Mouse (Mus musculus) embryonic facial prominence, embryonic 10.5 days (tissue): ENCODE results near the gene Ikbip. TPM values are rescaled to one million over a fixed set of nuclear protein-coding genes. Genes with fewer than 3 reads are reported as not detected.

Experiments used
- DNase-seq: peaks from one replicate; pipeline ENCODE4 v3.0.0-alpha.2; 2017; ENCODE audit warnings: low spot score
- H3K27ac ChIP-seq: fragments of 300-500 bp; sonication (generic); replicated peaks from 2 replicates; pipeline ENCODE4 v1.5.1; 2016; ENCODE audit warnings: mild to moderate bottlenecking
- H3K27me3 ChIP-seq: fragments of 300-500 bp; sonication (generic); replicated peaks from 2 replicates; pipeline ENCODE4 v1.6.1; 2016; ENCODE audit warnings: low read depth, mild to moderate bottlenecking; ENCODE audit not compliant: poor library complexity, severe bottlenecking
- H3K36me3 ChIP-seq: fragments of 300-500 bp; sonication (generic); replicated peaks from 2 replicates; pipeline ENCODE4 v1.6.1; 2016; ENCODE audit warnings: mild to moderate bottlenecking, moderate library complexity
- H3K4me1 ChIP-seq: fragments of 300-500 bp; sonication (generic); 2 replicates; pipeline ENCODE4 v1.6.1; 2016
- H3K4me3 ChIP-seq: fragments of 300-500 bp; sonication (generic); 2 replicates; pipeline ENCODE4 v1.5.1; 2016; ENCODE audit warnings: mild to moderate bottlenecking, moderate library complexity
- H3K9me3 ChIP-seq: fragments of 300-500 bp; sonication (generic); 2 replicates; pipeline ENCODE4 v1.6.1; 2016; ENCODE audit warnings: mild to moderate bottlenecking
- WGBS: fragments of 180-500 bp; shearing (Covaris S2); methylation state at CpG from one replicate; pipeline ENCODE4 v1.1.7; 2016; 5-methylcytosine and 5-hydroxymethylcytosine counted together
- polyA plus RNA-seq: library from polyadenylated mRNA; unstranded; fragments of >200 nt; fragmentation: Nextera tagmentation; extraction: Ambion mirVana; gene quantifications from 2 replicates; pipeline ENCODE4 v1.2.1, GENCODE M21; 2016

The Ikbip gene
- polyA plus RNA-seq, 1 experiment from 2014 or later = 22.9 TPM

- H3K36me3 ChIP-seq = peaks cover 33% of the 10 kb centered on the region
- H3K27me3 ChIP-seq = no peaks in the 10 kb centered on the region
- H3K27ac ChIP-seq = peak within 1 kb of the TSS; percentile 95
- H3K9me3 ChIP-seq = no peaks in the 10 kb centered on the region
- H3K4me1 ChIP-seq = peaks cover 18% of the 10 kb centered on the region
- peak; percentile 98 for DNase-seq
- peak within 1 kb of the TSS; percentile 98 for H3K4me3 ChIP-seq
- WGBS = 14% methylated on average over 59 of the region's 59 CpGs
These were observed 41.4 kb downstream of the Ikbip start, which contains the start of gene Slc25a3 for GRCm38 (mm10) chr10:91123828-91124822. Gene Slc25a3, minus strand, starts transcription at chr10:91124059.

GRCm38 (mm10) chr10:91126618-91127355 lies 44.0 kb downstream of the Ikbip start:
- WGBS = 76% methylated on average over 10 of the region's 10 CpGs

GRCm38 (mm10) chr10:91127395-91127794 lies 44.7 kb downstream of the Ikbip start:
- DNase-seq = no peak
- H3K27me3 ChIP-seq = no peaks in the 10 kb centered on the region
- H3K4me1 ChIP-seq = peaks cover 11% of the 10 kb centered on the region
- H3K4me3 ChIP-seq = no peak overlapping the region
- no peak overlapping the region for H3K27ac ChIP-seq
- H3K36me3 ChIP-seq = peaks cover under 1% of the 10 kb centered on the region; the same call in 1 of the 2 replicates
- H3K9me3 ChIP-seq = no peaks in the 10 kb centered on the region
- 80% methylated on average over 2 of the region's 2 CpGs for WGBS

More at GRCm38 (mm10) chr10:91126618-91127355, 44.0 kb downstream of the Ikbip start:
- Histone ChIP-seq H3K9me3 (no peaks in the 10 kb centered on the region), H3K4me1 (peaks cover 17% of the 10 kb centered on the region), H3K27me3 (no peaks in the 10 kb centered on the region), H3K4me3 (no peak overlapping the region), H3K36me3 (peaks cover 7% of the 10 kb centered on the region), H3K27ac (no peak overlapping the region)
- no peak for DNase-seq

GRCm38 (mm10) chr10:91128551-91129160 lies 45.9 kb downstream of the Ikbip start:
- no peaks in the 10 kb centered on the region for H3K9me3 ChIP-seq
- H3K36me3 ChIP-seq = no peaks in the 10 kb centered on the region
- no peak overlapping the region for H3K4me3 ChIP-seq
- H3K27ac ChIP-seq = no peak overlapping the region
- DNase-seq = no peak
- peaks cover 3% of the 10 kb centered on the region for H3K4me1 ChIP-seq
- 86% methylated on average over 1 of the region's 1 CpGs for WGBS
- H3K27me3 ChIP-seq = no peaks in the 10 kb centered on the region

GRCm38 (mm10) chr10:91130792-91131191 lies 48.1 kb downstream of the Ikbip start:
- 82% methylated on average over 3 of the region's 3 CpGs for WGBS
- Histone ChIP-seq H3K9me3 (no peaks in the 10 kb centered on the region), H3K4me3 (no peak overlapping the region)

GRCm38 (mm10) chr10:91131565-91131964 lies 48.8 kb downstream of the Ikbip start:
- H3K4me3 ChIP-seq = no peak overlapping the region
- no peak overlapping the region for H3K27ac ChIP-seq
- H3K4me1 ChIP-seq = no peaks in the 10 kb centered on the region
- DNase-seq = no peak
- no peaks in the 10 kb centered on the region for H3K27me3 ChIP-seq
- WGBS = 81% methylated on average over 1 of the region's 1 CpGs
- H3K9me3 ChIP-seq = no peaks in the 10 kb centered on the region
- no peaks in the 10 kb centered on the region for H3K36me3 ChIP-seq

More at GRCm38 (mm10) chr10:91130792-91131191, 48.1 kb downstream of the Ikbip start:
- no peak for DNase-seq
- no peaks in the 10 kb centered on the region for H3K27me3 ChIP-seq
- no peak overlapping the region for H3K27ac ChIP-seq
- H3K36me3 ChIP-seq = no peaks in the 10 kb centered on the region
- H3K4me1 ChIP-seq = no peaks in the 10 kb centered on the region

GRCm38 (mm10) chr10:91135302-91135972 lies 52.7 kb downstream of the Ikbip start:
- H3K9me3 ChIP-seq = no peaks in the 10 kb centered on the region
- no peaks in the 10 kb centered on the region for H3K36me3 ChIP-seq
- DNase-seq = no peak
- no peak overlapping the region for H3K4me3 ChIP-seq
- H3K27me3 ChIP-seq = no peaks in the 10 kb centered on the region
- H3K27ac ChIP-seq = no peak overlapping the region
- no peaks in the 10 kb centered on the region for H3K4me1 ChIP-seq
- WGBS = 89% methylated on average over 7 of the region's 7 CpGs

- Histone ChIP-seq H3K27ac (no peak overlapping the region), H3K27me3 (no peaks in the 10 kb centered on the region), H3K4me1 (no peaks in the 10 kb centered on the region), H3K4me3 (no peak overlapping the region), H3K36me3 (no peaks in the 10 kb centered on the region), H3K9me3 (no peaks in the 10 kb centered on the region)
- whole genome bisulfite sequencing = 85% methylated on average over 9 of the region's 9 CpGs
- DNase-seq = no peak
These were observed 54.7 kb downstream of the Ikbip start for GRCm38 (mm10) chr10:91137400-91137799.

GRCm38 (mm10) chr10:91138317-91138716 lies 55.6 kb downstream of the Ikbip start:
- Histone ChIP-seq H3K4me3 (no peak overlapping the region), H3K36me3 (no peaks in the 10 kb centered on the region), H3K4me1 (no peaks in the 10 kb centered on the region), H3K27me3 (no peaks in the 10 kb centered on the region), H3K27ac (no peak overlapping the region), H3K9me3 (no peaks in the 10 kb centered on the region)
- 69% methylated on average over 3 of the region's 3 CpGs for WGBS
- DNase-seq = no peak

- no peak for DNase-seq
- H3K4me1 ChIP-seq = no peaks in the 10 kb centered on the region
- no peaks in the 10 kb centered on the region for H3K9me3 ChIP-seq
- H3K4me3 ChIP-seq = no peak overlapping the region
- no peaks in the 10 kb centered on the region for H3K27me3 ChIP-seq
- H3K27ac ChIP-seq = no peak overlapping the region
- H3K36me3 ChIP-seq = peaks cover 3% of the 10 kb centered on the region; the same call in 1 of the 2 replicates
- WGBS = 90% methylated on average over 14 of the region's 14 CpGs
These were observed 56.5 kb downstream of the Ikbip start for GRCm38 (mm10) chr10:91139148-91139766.

- Histone ChIP-seq H3K4me3 (no peak overlapping the region), H3K4me1 (no peaks in the 10 kb centered on the region), H3K27ac (no peak overlapping the region), H3K36me3 (peaks cover 24% of the 10 kb centered on the region), H3K9me3 (no peaks in the 10 kb centered on the region), H3K27me3 (no peaks in the 10 kb centered on the region)
- WGBS = 52% methylated on average over 2 of the region's 2 CpGs
- DNase-seq = no peak
These were observed 58.8 kb downstream of the Ikbip start for GRCm38 (mm10) chr10:91141564-91141963.
